Mouse (Mus musculus) C2C12 (cell line): ENCODE results near the gene Ipcef1.

ENCODE experiments used
- CEBPB ChIP-seq: IDR thresholded peaks from one replicate; pipeline ENCODE4 v1.6.1; 2011; ENCODE audit warnings: low read depth, mild to moderate bottlenecking, control low read depth, moderate library complexity
- CTCF ChIP-seq: IDR thresholded peaks from one replicate; pipeline ENCODE4 v1.5.1; 2011; ENCODE audit not compliant: control insufficient read depth, insufficient read depth, insufficient read length
- MAX ChIP-seq: IDR thresholded peaks from one replicate; pipeline ENCODE4 v1.6.1; 2011; ENCODE audit warnings: mild to moderate bottlenecking, control low read depth
- MYOD1 ChIP-seq: IDR thresholded peaks from one replicate; pipeline ENCODE4 v1.6.1; 2011; ENCODE audit warnings: low read depth; ENCODE audit not compliant: control insufficient read depth, insufficient read length
- MYOG ChIP-seq: IDR thresholded peaks from one replicate; pipeline ENCODE4 v1.6.1; 2011; ENCODE audit not compliant: control insufficient read depth, insufficient read length; ENCODE audit errors: extremely low read depth
- USF1 ChIP-seq: IDR thresholded peaks from one replicate; pipeline ENCODE4 v1.6.1; 2011; ENCODE audit warnings: low read depth, mild to moderate bottlenecking, control low read depth, moderate library complexity

DNA sequence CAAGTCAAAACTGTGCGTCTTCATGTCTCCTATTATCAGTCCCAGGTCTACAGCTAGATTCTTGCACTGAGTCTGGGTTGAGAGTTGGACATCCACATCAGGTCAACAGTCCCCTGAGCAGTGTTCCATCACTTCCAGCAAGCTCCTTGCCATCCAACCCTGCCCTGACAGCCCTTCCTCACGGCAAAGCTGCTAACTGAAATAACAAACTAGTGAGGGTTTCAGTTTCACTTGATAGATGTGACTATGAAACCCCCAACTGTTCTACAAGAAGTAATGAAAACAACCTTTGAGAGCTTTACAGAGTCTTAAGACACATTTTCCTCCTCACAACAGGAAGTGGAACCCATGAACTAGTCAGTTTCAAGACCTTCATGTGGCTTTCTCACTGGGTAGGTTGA lies 69.5 kb downstream of the Ipcef1 start:
- no peak for TF ChIP-seq USF1
- no peak for TF ChIP-seq CTCF
- no peak for TF ChIP-seq MYOD1
- TF ChIP-seq CEBPB, result no peak
- no peak for TF ChIP-seq MYOG
- no peak for TF ChIP-seq MAX
